7 mouse cellular contexts compared by ENCODE assay signal in genomic region chr9:103473915-103474688, GRCm38 (mm10). TPM values are rescaled to one million over a fixed set of nuclear protein-coding genes. Genes with fewer than 3 reads are reported as not detected.
DNase-seq lines count a peak whose midpoint lies in the region; ATAC-seq and TF ChIP-seq lines count a peak whose summit lies in the region.

No protein-coding gene starts in this region.

- no peak for TF ChIP-seq POLR2A in limb, embryonic 14.5 days (IDR thresholded peaks at IDR 0.05; ENCODE audit: borderline replicate concordance, extremely low read depth, insufficient read depth, insufficient read length)

- no peaks in the 10 kb centered on the region for H3K36me3 ChIP-seq in limb, embryonic 14.5 days (ENCODE audit: control insufficient read depth, insufficient read depth, low read length)
- no peaks in the 10 kb centered on the region for H3K36me3 ChIP-seq in stomach, embryonic 14.5 days (ENCODE audit: control insufficient read depth, insufficient read depth, low read length)

- no peak overlapping the region for H3K27ac ChIP-seq in limb, embryonic 14.5 days (replicated peaks; ENCODE audit: low read depth, low read length)
- H3K27ac ChIP-seq in stomach, embryonic 14.5 days (ENCODE audit: low read length), result peak overlapping the region; percentile 39; the same call in 1 of the 2 replicates

- H3K4me1 ChIP-seq in limb, embryonic 14.5 days (ENCODE audit: control insufficient read depth, insufficient read depth, low read length), result peaks cover 16% of the 10 kb centered on the region; the same call in 1 of the 2 replicates
- H3K4me1 ChIP-seq in stomach, embryonic 14.5 days (ENCODE audit: control insufficient read depth, insufficient read depth, low read length), result 0 out of 2 replicates have a peak, but pooled peaks cover 3% of the 10 kb centered on the region

- peak; percentile 51 to 79 for ATAC-seq in hematopoietic stem cell, adult 5-6 weeks (replicated peaks in 1 of 2; ENCODE audit: insufficient read depth in 1 of 2, low FRiP score in 2 of 2, low TSS enrichment in 1 of 2, low read depth in 1 of 2, poor library complexity in 2 of 2, severe bottlenecking in 2 of 2)
- no peak for ATAC-seq in limb, embryonic 14.5 days (ENCODE audit: low FRiP score, low read depth)
- peak; percentile 53; the same call in 1 of the 2 replicates for ATAC-seq in stomach, embryonic 14.5 days (ENCODE audit: insufficient number of reproducible peaks, insufficient read depth, low FRiP score, low read depth)

- no peak overlapping the region for H3K9ac ChIP-seq in limb, embryonic 14.5 days (ENCODE audit: low read depth, low read length, severe bottlenecking)
- H3K9ac ChIP-seq in stomach, embryonic 14.5 days (replicated peaks; ENCODE audit: low read depth, low read length), result no peak overlapping the region

- WGBS in limb, embryonic 14.5 days, result 21% methylated on average over 13 of the region's 13 CpGs
- 25% methylated on average over 13 of the region's 13 CpGs for WGBS in stomach, embryonic 14.5 days

- DNase-seq in spleen, postnatal 36 days (ENCODE audit: low spot score in 2 of 2), result peak; percentile 44
- DNase-seq in spleen, postnatal 14 days (ENCODE audit: low spot score in 2 of 2), result no peak
- peak; percentile 18 for DNase-seq in limb, embryonic 14.5 days (ENCODE audit: low spot score)
- no peak for DNase-seq in lung, postnatal 10 days
- DNase-seq in cerebellum, adult 9-11 months, result no peak

- H3K27me3 ChIP-seq in limb, embryonic 14.5 days (ENCODE audit: control insufficient read depth, insufficient read depth, low read length), result no peaks in the 10 kb centered on the region
- no peaks in the 10 kb centered on the region for H3K27me3 ChIP-seq in stomach, embryonic 14.5 days (ENCODE audit: control insufficient read depth, insufficient read depth, low read length)

- no peaks in the 10 kb centered on the region for H3K9me3 ChIP-seq in limb, embryonic 14.5 days (ENCODE audit: control insufficient read depth, low read length)
- no peaks in the 10 kb centered on the region for H3K9me3 ChIP-seq in stomach, embryonic 14.5 days (ENCODE audit: control insufficient read depth, low read depth, low read length)

- no peak overlapping the region for H3K4me3 ChIP-seq in limb, embryonic 14.5 days (replicated peaks; ENCODE audit: low read length)
- H3K4me3 ChIP-seq in stomach, embryonic 14.5 days (ENCODE audit: low read depth, low read length), result no peak overlapping the region

- peak overlapping the region; percentile 22; the same call in 1 of the 2 replicates for H3K4me2 ChIP-seq in limb, embryonic 14.5 days (replicated peaks; ENCODE audit: low read depth, low read length, severe bottlenecking)
- no peak overlapping the region; the same call in 1 of the 2 replicates for H3K4me2 ChIP-seq in stomach, embryonic 14.5 days (replicated peaks; ENCODE audit: low read depth, low read length)

RNA-seq across cellular contexts. Expression of gene Bfsp2, which starts 6.1 kb away (rescaled TPM):
- total RNA-seq in hematopoietic stem cell, adult 5-6 weeks (2017), result 3.4 and 6.3 TPM in 2 replicates
- polyA plus RNA-seq in limb, embryonic 14.5 days (2012; rRNA removed), result 0.65 and 1.0 TPM in 2 replicates
- 1.4 and 1.9 TPM in 2 replicates for polyA plus RNA-seq in limb, embryonic 14.5 days (2014; fragmentation: Nextera tagmentation; extraction: Ambion mirVana)
- polyA plus RNA-seq in stomach, embryonic 14.5 days (2014; fragmentation: Nextera tagmentation; extraction: Ambion mirVana), result 0.20 and 0.45 TPM in 2 replicates

Comparison
In these comparisons a context has a peak if more than half of its experiments do, and no peak if none do; other contexts are left out.
1. DNase-seq: peak in spleen, postnatal 36 days (2 of 2) and limb, embryonic 14.5 days (single experiment); none in spleen, postnatal 14 days (0 of 2), lung, postnatal 10 days (single experiment) and cerebellum, adult 9-11 months (single experiment).